Mouse (Mus musculus): ENCODE data around the gene Fcrl1. TPM values are rescaled to one million over a fixed set of nuclear protein-coding genes. Genes with fewer than 3 reads are reported as not detected.
"Not testable (repeated sequence)": the region's sequence is repeated elsewhere in the genome, so short reads cannot be mapped to it uniquely, and the experiment has no call there.

Gene Fcrl1
- 0.24 TPM in 1 of 2 replicates, not detected in the other for polyA plus RNA-seq (2016; fragmentation: Nextera tagmentation; extraction: Ambion mirVana)

DNA sequence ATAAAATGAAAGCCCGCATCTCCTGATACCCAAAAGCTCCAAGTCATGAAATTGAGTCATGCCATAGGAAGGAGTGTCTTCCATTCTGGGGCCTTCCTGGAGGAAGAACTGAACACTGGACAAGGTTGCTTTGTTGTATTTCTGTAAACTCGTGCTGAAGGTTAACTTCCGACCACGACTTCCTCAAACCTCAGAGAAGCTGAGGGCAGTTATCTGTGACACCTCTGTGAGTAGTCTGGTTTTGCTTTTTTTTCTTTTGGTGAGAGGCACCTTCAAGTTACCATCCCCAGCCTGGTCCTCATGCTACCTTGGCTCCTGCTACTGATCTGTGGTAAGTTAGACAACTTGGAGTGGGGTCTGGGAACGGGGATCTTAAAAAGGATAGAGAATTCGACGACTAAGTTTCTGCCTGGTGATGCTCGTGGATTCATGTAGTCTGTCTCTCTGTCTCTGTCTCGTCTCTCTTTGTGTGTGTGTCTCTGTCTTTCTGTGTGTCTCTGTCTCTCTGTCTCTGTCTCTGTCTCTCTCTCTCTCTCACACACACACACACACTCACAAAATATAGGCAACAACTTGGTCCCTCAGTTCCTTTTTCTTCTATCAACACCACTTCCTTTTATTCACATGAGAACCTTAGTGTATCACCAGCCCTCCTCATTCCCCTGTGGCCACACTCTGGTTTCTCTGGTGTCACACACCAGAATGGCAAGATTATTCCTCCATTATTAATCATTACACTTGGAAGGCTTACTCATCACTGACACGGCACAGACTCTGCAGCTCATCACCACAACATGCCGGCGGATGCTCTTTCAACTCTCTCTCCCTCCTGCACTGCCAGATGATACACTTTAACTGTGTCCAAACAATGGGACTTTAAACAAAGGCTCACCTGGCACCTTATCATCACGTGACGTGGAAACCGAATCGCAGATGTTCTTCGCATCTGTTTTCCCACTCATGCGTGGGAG, at the start of gene Fcrl1:
Gene Fcrl1, plus strand, starts transcription at position 193 of the 971 bp plus-strand sequence.
- H3K4me2 ChIP-seq = no peak within 1 kb of the TSS
- H3K27me3 ChIP-seq = no peaks in the 10 kb centered on the region
- no peak within 1 kb of the TSS for H3K4me3 ChIP-seq (replicated peaks)
- H3K36me3 ChIP-seq = no peaks in the 10 kb centered on the region
- no peak for ATAC-seq (ENCODE audit: insufficient number of reproducible peaks, insufficient read depth, low FRiP score, low TSS enrichment, low read depth)
- no peaks in the 10 kb centered on the region for H3K9me3 ChIP-seq
- H3K27ac ChIP-seq = no peak within 1 kb of the TSS
- H3K4me1 ChIP-seq (replicated peaks) = no peaks in the 10 kb centered on the region
- 85% methylated on average over 18 of the region's 18 CpGs for WGBS
- H3K9ac ChIP-seq (replicated peaks) = no peak within 1 kb of the TSS

DNA sequence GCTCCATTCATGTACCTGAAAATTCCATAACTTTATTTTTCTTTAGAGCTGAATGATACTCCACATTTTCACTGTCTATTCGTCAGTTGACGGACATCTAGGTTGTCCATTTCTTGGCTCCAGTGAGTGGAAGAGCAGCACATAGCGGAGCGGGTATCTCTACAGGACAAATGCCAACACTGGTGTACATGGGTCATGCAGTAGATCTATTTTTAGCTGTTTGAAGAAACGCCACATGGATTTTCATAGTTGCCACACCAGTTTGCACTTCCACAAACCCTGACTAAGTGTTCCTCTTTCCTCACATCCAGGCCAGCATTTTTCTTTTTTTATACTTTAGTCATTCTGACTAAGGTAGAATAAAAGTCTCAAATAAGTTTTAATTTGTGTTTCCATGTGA, 38.3 kb upstream of the Fcrl1 start:
- WGBS = 82% methylated on average over 5 of the region's 5 CpGs
- Histone ChIP-seq H3K4me2 (no peak overlapping the region), H3K27me3 (no peaks in the 10 kb centered on the region), H3K27ac (no peak overlapping the region), H3K9me3 (no peaks in the 10 kb centered on the region), H3K9ac (replicated peaks) (no peak overlapping the region), H3K4me3 (replicated peaks) (no peak overlapping the region), H3K36me3 (no peaks in the 10 kb centered on the region), H3K4me1 (replicated peaks) (no peaks in the 10 kb centered on the region)
- ATAC-seq (ENCODE audit: insufficient number of reproducible peaks, insufficient read depth, low FRiP score, low TSS enrichment, low read depth) = no peak

DNA sequence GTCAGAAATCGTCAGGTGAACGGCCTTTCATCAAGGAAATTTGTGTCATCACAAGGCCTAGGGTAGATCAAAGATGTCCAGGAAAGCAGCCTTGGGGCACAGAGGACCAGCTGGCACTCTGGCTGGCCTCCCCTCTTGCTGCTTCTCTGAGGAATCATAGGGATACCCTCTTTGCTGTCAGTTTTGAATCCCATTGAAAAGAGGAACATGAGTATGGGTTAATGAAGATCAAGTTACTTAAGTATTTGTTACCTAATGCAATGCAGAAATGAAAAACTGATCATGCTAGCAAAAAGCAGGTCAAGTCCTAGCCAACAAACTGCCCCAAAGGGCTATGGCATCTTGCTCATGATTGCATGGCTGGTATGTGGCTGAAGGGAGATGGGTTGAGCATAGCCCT, 25.2 kb upstream of the Fcrl1 start:
- H3K9me3 ChIP-seq; H3K36me3 ChIP-seq; H3K4me1 ChIP-seq (replicated peaks); H3K4me2 ChIP-seq; H3K27me3 ChIP-seq; ATAC-seq (ENCODE audit: insufficient number of reproducible peaks, insufficient read depth, low FRiP score, low TSS enrichment, low read depth); H3K9ac ChIP-seq (replicated peaks); H3K4me3 ChIP-seq (replicated peaks); H3K27ac ChIP-seq: not testable (repeated sequence)
- WGBS = 79% methylated on average over 2 of the region's 2 CpGs

DNA sequence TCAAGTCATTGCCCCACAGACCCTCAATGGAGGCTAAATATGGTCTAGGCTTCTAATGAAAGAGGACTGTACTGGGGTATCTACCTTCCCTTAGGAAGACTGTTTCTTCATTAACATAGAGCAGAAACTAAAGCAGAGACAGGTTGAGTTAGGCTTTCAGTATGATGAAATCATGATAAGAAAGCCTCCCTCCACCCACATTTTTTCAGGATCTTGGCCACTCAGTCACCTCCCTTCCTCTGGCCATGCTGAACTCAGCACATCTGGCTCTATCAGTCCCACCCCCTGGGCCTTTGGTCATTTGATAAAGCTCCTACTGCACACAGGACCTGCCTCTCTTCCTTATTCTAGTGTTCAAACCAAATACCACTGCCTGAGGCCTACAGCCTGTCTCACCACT, 18.6 kb upstream of the Fcrl1 start, which contains the start of gene Cd5l:
Gene Cd5l, plus strand, starts transcription at position 301 of the 400 bp plus-strand sequence.
- Histone ChIP-seq H3K27me3 (no peaks in the 10 kb centered on the region), H3K4me1 (replicated peaks) (no peaks in the 10 kb centered on the region), H3K4me2 (no peak within 1 kb of the TSS), H3K9me3 (no peaks in the 10 kb centered on the region), H3K9ac (replicated peaks) (no peak within 1 kb of the TSS), H3K4me3 (replicated peaks) (no peak within 1 kb of the TSS), H3K36me3 (no peaks in the 10 kb centered on the region), H3K27ac (no peak within 1 kb of the TSS)
- ATAC-seq (ENCODE audit: insufficient number of reproducible peaks, insufficient read depth, low FRiP score, low TSS enrichment, low read depth) = no peak

DNA sequence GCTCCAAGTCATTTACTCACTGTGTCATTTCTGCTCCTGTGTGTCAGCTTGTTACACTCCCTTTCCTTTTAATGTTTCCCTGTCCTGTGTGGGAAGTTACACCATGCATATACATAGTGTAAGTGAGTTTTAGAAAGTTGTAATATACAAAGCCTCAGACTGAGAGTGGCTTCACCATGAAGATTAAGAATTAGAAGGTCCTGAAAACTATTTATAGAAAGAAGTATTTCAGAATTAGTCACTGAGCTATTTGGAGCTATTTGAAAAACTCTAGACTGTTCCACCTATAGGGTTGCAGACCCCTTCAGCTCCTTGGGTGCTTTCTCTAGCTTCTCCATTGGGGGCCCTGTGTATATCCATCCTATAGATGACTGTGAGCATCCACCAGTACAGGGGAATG, 17.0 kb upstream of the Fcrl1 start:
- Histone ChIP-seq H3K9ac (replicated peaks) (no peak overlapping the region), H3K4me1 (replicated peaks) (no peaks in the 10 kb centered on the region), H3K4me3 (replicated peaks) (no peak overlapping the region), H3K36me3 (no peaks in the 10 kb centered on the region), H3K27ac (no peak overlapping the region), H3K9me3 (no peaks in the 10 kb centered on the region), H3K4me2 (no peak overlapping the region), H3K27me3 (no peaks in the 10 kb centered on the region)
- no peak for ATAC-seq (ENCODE audit: insufficient number of reproducible peaks, insufficient read depth, low FRiP score, low TSS enrichment, low read depth)

DNA sequence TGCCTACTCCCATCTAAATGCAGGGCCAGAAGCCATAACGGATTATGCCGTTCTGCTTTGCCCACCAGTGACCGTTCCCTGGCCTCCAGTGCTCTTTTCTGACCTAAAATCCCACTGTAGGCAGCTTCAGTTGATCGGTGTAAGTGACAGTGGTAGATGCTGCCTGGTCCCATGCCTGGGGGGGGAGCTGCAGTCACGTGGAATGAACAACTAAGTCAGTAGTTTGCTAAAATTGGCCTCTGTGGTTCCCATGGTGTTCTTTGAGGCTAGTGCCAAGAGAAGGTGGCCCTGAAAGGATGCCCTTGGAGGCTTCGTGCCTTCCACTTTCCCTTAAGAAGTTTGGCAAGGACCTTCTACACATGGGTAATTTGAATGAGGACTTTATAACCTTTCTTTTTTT, 15.7 kb upstream of the Fcrl1 start:
- no peak overlapping the region for H3K4me3 ChIP-seq (replicated peaks)
- WGBS = 82% methylated on average over 6 of the region's 6 CpGs

DNA sequence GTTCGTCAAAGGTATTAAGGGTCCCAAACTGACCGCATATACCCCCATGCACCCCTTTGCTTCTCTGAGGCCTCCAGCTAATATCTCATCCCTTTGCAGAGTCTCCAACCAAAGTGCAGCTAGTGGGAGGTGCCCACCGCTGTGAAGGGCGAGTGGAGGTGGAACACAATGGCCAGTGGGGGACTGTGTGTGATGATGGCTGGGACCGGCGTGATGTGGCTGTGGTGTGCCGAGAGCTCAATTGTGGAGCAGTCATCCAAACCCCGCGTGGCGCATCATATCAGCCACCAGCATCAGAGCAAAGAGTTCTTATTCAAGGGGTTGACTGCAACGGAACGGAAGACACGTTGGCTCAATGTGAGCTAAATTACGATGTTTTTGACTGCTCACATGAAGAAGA, 10.5 kb upstream of the Fcrl1 start:
- Histone ChIP-seq H3K4me3 (replicated peaks) (no peak overlapping the region), H3K9me3 (no peaks in the 10 kb centered on the region), H3K27me3 (no peaks in the 10 kb centered on the region), H3K9ac (replicated peaks) (no peak overlapping the region), H3K4me1 (replicated peaks) (no peaks in the 10 kb centered on the region), H3K27ac (no peak overlapping the region), H3K4me2 (no peak overlapping the region), H3K36me3 (no peaks in the 10 kb centered on the region)
- no peak for ATAC-seq (ENCODE audit: insufficient number of reproducible peaks, insufficient read depth, low FRiP score, low TSS enrichment, low read depth)
- 90% methylated on average over 14 of the region's 14 CpGs for WGBS

More for the DNA sequence above, 15.7 kb upstream of the Fcrl1 start:
- H3K4me1 ChIP-seq (replicated peaks) = no peaks in the 10 kb centered on the region
- H3K9me3 ChIP-seq = no peaks in the 10 kb centered on the region
- H3K36me3 ChIP-seq = no peaks in the 10 kb centered on the region
- no peak overlapping the region for H3K4me2 ChIP-seq
- no peak for ATAC-seq (ENCODE audit: insufficient number of reproducible peaks, insufficient read depth, low FRiP score, low TSS enrichment, low read depth)
- no peak overlapping the region for H3K9ac ChIP-seq (replicated peaks)
- H3K27ac ChIP-seq = no peak overlapping the region
- no peaks in the 10 kb centered on the region for H3K27me3 ChIP-seq

DNA sequence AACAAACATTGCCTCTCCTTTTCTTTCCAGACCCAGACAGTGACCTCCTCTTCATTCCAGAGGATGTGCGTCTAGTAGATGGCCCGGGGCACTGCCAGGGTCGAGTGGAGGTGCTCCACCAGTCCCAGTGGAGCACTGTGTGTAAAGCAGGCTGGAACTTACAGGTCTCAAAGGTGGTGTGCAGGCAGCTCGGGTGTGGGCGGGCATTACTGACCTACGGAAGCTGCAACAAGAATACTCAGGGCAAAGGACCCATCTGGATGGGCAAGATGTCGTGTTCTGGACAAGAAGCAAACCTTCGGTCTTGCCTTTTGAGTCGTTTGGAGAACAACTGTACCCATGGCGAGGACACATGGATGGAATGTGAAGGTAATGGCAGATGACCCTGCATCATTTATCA, 8.7 kb upstream of the Fcrl1 start:
- Histone ChIP-seq H3K4me2 (no peak overlapping the region), H3K9ac (replicated peaks) (no peak overlapping the region), H3K4me1 (replicated peaks) (no peaks in the 10 kb centered on the region), H3K27me3 (no peaks in the 10 kb centered on the region), H3K36me3 (no peaks in the 10 kb centered on the region), H3K9me3 (no peaks in the 10 kb centered on the region), H3K4me3 (replicated peaks) (no peak overlapping the region), H3K27ac (no peak overlapping the region)
- ATAC-seq (ENCODE audit: insufficient number of reproducible peaks, insufficient read depth, low FRiP score, low TSS enrichment, low read depth) = no peak
- WGBS = 87% methylated on average over 10 of the region's 10 CpGs

DNA sequence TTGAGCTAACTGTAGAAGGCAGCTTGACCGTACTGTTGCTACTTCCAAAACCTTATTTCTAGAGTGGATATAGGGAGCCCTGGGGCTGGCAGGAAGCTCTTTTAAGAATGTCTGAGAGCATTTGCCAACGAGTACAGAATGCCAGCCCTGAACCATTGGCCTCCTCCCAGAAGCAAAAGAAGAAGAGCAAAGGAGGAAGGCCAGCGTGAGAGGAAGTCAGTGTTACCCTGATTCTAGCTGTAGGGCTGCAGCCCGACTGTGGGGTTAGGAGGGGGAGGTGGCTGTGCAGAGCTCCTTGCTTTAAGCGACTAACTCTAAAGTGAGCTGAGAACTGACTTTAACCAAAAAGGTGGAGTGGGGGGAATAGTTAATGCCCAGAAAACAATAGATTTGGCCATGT, 7.0 kb upstream of the Fcrl1 start:
- 83% methylated on average over 5 of the region's 5 CpGs for WGBS
- Histone ChIP-seq H3K9ac (replicated peaks) (no peak overlapping the region), H3K4me2 (no peak overlapping the region), H3K36me3 (no peaks in the 10 kb centered on the region), H3K9me3 (no peaks in the 10 kb centered on the region), H3K27me3 (no peaks in the 10 kb centered on the region), H3K4me3 (replicated peaks) (no peak overlapping the region), H3K4me1 (replicated peaks) (no peaks in the 10 kb centered on the region), H3K27ac (no peak overlapping the region)
- no peak for ATAC-seq (ENCODE audit: insufficient number of reproducible peaks, insufficient read depth, low FRiP score, low TSS enrichment, low read depth)

DNA sequence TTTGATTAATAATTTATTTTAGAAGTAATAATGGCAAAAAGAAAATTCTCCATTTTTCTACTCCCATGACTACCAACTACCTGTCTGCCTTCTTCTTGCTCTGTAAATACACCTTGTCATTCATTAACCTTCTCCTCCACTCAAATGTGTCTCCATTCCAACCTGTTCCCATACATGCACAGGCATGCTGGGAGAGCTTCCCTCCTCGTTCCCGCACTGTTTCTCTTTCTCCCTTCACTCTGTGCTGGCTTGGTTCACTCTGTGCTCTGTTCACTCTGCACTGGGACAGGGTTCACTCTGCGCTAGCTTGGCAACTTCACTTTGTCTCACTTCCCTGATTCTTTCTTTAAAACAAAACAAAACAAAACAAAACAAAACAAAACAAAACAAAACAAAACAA, 1.0 kb downstream of the Fcrl1 start:
- Histone ChIP-seq H3K9me3 (no peaks in the 10 kb centered on the region), H3K4me2 (no peak overlapping the region), H3K4me3 (replicated peaks) (no peak overlapping the region), H3K4me1 (replicated peaks) (no peaks in the 10 kb centered on the region), H3K36me3 (no peaks in the 10 kb centered on the region), H3K9ac (replicated peaks) (no peak overlapping the region), H3K27ac (no peak overlapping the region), H3K27me3 (no peaks in the 10 kb centered on the region)
- ATAC-seq (ENCODE audit: insufficient number of reproducible peaks, insufficient read depth, low FRiP score, low TSS enrichment, low read depth) = no peak
- 69% methylated on average over 3 of the region's 3 CpGs for WGBS

DNA sequence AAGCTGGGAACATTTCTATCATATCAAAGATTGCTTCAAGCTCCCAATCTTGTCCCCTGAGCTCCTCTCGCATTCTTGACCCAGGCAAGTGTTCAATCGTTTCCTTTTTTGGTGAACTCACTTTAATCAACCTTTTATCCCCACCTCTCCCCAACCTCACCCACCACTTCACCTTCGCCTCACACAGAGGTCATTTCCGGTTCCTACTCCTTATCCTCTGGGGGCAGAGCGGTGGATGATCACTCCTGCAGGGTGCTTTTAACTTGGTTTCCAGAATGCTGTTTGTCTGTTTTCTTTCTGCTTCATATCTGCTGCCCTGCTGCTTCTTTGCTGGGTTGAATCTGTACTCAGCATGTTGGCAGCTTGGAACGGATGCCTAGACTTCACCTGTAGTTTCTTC, 1.5 kb downstream of the Fcrl1 start:
- no peak overlapping the region for H3K4me2 ChIP-seq
- ATAC-seq (ENCODE audit: insufficient number of reproducible peaks, insufficient read depth, low FRiP score, low TSS enrichment, low read depth) = no peak
- H3K27ac ChIP-seq = no peak overlapping the region
- H3K4me1 ChIP-seq (replicated peaks) = no peaks in the 10 kb centered on the region
- H3K27me3 ChIP-seq = no peaks in the 10 kb centered on the region
- H3K9ac ChIP-seq (replicated peaks) = no peak overlapping the region
- H3K36me3 ChIP-seq = no peaks in the 10 kb centered on the region
- H3K9me3 ChIP-seq = no peaks in the 10 kb centered on the region
- no peak overlapping the region for H3K4me3 ChIP-seq (replicated peaks)
- WGBS = 51% methylated on average over 6 of the region's 6 CpGs
